Mouse (Mus musculus) brain, embryonic 14.5 days (tissue): ENCODE measurements around the gene Eid2b.

ENCODE experiments used
- CTCF ChIP-seq: fragments of 200-500 bp; IDR thresholded peaks from 2 replicates; pipeline ENCODE4 v1.5.1; 2012; ENCODE audit warnings: inconsistent platforms, mild to moderate bottlenecking, moderate library complexity, borderline replicate concordance; ENCODE audit not compliant: insufficient read depth, insufficient read length; ENCODE audit errors: extremely low read depth
- POLR2A ChIP-seq: fragments of 200-500 bp; IDR thresholded peaks from 2 replicates; pipeline ENCODE4 v1.6.1; 2012; ENCODE audit warnings: mild to moderate bottlenecking, inconsistent platforms, borderline replicate concordance; ENCODE audit not compliant: poor library complexity, insufficient read depth, insufficient read length, severe bottlenecking; ENCODE audit errors: extremely low read depth

GRCm38 (mm10) chr7:28305641-28306040, 28.1 kb downstream of the Eid2b start:
- no peak for TF ChIP-seq POLR2A
- TF ChIP-seq CTCF: no peak
